Mouse (Mus musculus) T-cell, adult 66 days (primary cell): ENCODE measurements around the gene Itih1. TPM values are rescaled to one million over a fixed set of nuclear protein-coding genes. Genes with fewer than 3 reads are reported as not detected.

ENCODE experiments used
- total RNA-seq, 2 experiments: library from RNA; stranded (reverse); gene quantifications; 3 replicates in 1 of 2; 4 replicates in 1 of 2; pipeline ENCODE4 v1.2.4; 2023

Gene Itih1
- total RNA-seq: not detected

GRCm38 (mm10) chr14:30943038-30943437, at the start of gene Itih1:
TSS of gene Itih1 (minus strand) at chr14:30943289.

GRCm38 (mm10) chr14:30951154-30951825, 8.2 kb upstream of the Itih1 start, which contains the start of gene Nek4:
TSS of gene Nek4 (plus strand) at chr14:30951377.

DNA sequence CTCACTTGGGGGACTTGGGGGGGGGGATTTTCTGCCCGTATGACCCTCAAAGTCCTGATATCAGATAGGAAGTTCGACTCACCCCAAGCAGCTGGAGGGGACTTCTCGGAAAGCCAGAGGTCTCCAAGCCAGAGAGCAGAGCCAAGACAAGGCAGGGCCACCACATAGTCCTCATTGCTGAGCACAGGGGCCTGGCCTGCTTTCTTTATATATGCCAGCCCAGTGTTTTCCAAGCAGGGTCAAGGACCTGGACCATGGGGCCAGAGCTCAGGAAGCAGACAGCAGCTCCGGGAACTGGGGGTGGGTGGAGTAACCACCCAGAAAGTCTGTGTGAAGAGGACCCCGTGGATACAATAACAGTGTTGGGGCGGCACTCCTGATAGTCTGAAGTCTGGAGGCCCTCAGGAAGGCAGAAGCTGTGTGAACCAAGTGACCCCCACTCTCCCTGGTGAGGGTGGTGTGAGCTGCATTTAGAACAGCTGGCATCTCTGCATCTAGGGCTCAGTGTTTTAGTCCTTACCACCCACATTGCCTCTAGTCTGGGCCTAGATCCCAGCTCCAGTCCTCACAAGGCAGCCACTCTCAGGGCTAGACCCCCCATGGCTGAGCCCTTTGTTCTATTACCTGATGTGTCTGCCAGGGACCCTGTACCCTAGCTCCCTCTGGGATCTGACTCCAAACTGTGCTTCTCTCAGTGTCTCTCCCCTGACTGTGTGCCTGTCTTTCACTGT, 19.5 kb downstream of the Itih1 start, which contains the start of gene Itih3:
TSS of gene Itih3 (minus strand) at position 386 of the 731 bp plus-strand sequence.

GRCm38 (mm10) chr14:30886204-30886603, 56.9 kb downstream of the Itih1 start, which contains the start of gene Itih4:
TSS of gene Itih4 (plus strand) at chr14:30886476.

Other genes starting within 250 kb of the Itih1 start
- gene Sfmbt1, start 228.4 kb downstream of the Itih1 start, total RNA-seq: 10 to 100 TPM; 12.5 to 14.1 TPM
- 10 to 100 TPM; 16.1 to 16.2 TPM for gene Tmem110, start 117.7 kb downstream of the Itih1 start, total RNA-seq
- gene Mustn1, start 64.1 kb downstream of the Itih1 start, total RNA-seq: 1 to 10 TPM; 3.0 to 4.4 TPM
- gene Itih4, start 56.8 kb downstream of the Itih1 start, total RNA-seq: under 1 TPM in 1 of 2 experiments, not detected in 1; 0.41 TPM
- gene Itih3, start 19.5 kb downstream of the Itih1 start, total RNA-seq: not detected
- 1 to 10 TPM; 4.5 to 4.9 TPM for gene Nek4, start 8.1 kb upstream of the Itih1 start, total RNA-seq
- 10 to 100 TPM in 1 of 2 experiments, 1 to 10 TPM in 1; 8.8 to 13.1 TPM for gene Glt8d1, start 58.1 kb upstream of the Itih1 start, total RNA-seq
- 100 to 1,000 TPM in 1 of 2 experiments, 10 to 100 TPM in 1; 98.0 to 122 TPM for gene Spcs1, start 58.4 kb upstream of the Itih1 start, total RNA-seq
- 10 to 100 TPM; 79.8 to 85.7 TPM for gene Pbrm1, start 75.8 kb upstream of the Itih1 start, total RNA-seq
- gene Gnl3, start 75.9 kb upstream of the Itih1 start, total RNA-seq: 100 to 1,000 TPM; 279 to 306 TPM
- 10 to 100 TPM; 49.3 to 61.1 TPM for gene Smim4, start 185.7 kb upstream of the Itih1 start, total RNA-seq
- 1 to 10 TPM; 1.2 to 2.0 TPM for gene Nt5dc2, start 187.8 kb upstream of the Itih1 start, total RNA-seq
- gene Stab1, start 225.4 kb upstream of the Itih1 start, total RNA-seq: 1 to 10 TPM in 1 of 2 experiments, under 1 TPM in 1; 0.61 to 2.3 TPM